Comparison of ENCODE assay signal across 8 mouse cellular contexts in the genomic region with DNA sequence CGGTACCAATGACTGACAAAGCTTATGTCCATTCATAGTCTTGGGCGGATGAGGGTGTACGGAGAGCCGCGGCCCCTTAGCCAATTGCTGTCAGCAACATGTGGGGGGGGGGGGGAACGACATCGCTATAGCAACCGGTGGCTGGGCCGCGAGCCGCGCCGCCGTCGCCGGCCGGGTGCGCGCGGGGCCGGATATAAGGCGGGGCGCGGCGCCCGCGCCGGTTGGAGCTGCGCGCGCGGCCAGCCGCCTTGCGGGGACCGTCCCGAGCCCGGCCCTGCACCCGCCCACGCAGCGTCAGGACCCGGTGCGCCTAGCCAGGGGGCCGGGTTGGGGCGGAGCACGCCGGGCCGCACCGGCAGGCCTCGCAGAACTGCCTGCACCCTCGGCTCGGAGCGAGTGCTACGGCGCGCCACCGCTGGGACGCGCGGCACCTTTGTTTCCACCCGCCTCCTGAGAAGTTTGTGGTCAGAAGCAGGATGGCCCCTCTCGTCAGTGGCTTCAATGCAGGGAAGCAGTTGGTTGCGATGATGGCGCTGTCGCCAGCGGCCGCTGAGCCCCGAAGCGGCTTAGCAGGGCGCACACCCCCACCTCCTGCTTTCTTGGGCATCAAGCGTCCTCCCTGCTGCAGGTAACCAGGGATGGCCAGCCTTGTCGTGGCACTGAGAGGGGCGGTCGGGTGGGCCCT.
DNase-seq lines count a peak whose midpoint lies in the region; ATAC-seq and TF ChIP-seq lines count a peak whose summit lies in the region.

No protein-coding gene starts in this region.

- peaks cover 0 to 3% of the 10 kb centered on the region in 2 experiments; a peak in 1 of 4 replicates for H3K4me1 ChIP-seq in ES-E14 (ENCODE audit: control insufficient read depth in 2 of 2, insufficient read depth in 2 of 2, low read length in 2 of 2, poor library complexity in 1 of 2)
- peaks cover 16% of the 10 kb centered on the region for H3K4me1 ChIP-seq in forebrain, postnatal 0 days (ENCODE audit: insufficient read depth)
- H3K4me1 ChIP-seq in intestine, embryonic 15.5 days (replicated peaks), result peaks cover 8% of the 10 kb centered on the region
- H3K4me1 ChIP-seq in liver, postnatal 0 days (ENCODE audit: insufficient read depth), result no peaks in the 10 kb centered on the region
- peaks cover 61% of the 10 kb centered on the region for H3K4me1 ChIP-seq in neural tube, embryonic 15.5 days

- peak overlapping the region; percentile 72 to 76 for H3K4me3 ChIP-seq in ES-E14 (ENCODE audit: insufficient read depth in 1 of 2, low read depth in 1 of 2, low read length in 2 of 2, poor library complexity in 1 of 2, severe bottlenecking in 1 of 2)
- H3K4me3 ChIP-seq in forebrain, postnatal 0 days (ENCODE audit: low read depth, low read length), result peak overlapping the region; percentile 67
- peak overlapping the region; percentile 51 for H3K4me3 ChIP-seq in intestine, embryonic 15.5 days (replicated peaks)
- peak overlapping the region; percentile 17; the same call in 1 of the 2 replicates for H3K4me3 ChIP-seq in liver, postnatal 0 days (ENCODE audit: low read depth, low read length)
- H3K4me3 ChIP-seq in neural tube, embryonic 15.5 days (replicated peaks), result peak overlapping the region; percentile 63

- in situ Hi-C loops in ES-E14 (cut with MboI; ENCODE audit: low sequenced_read_pairs in 2 of 2, unreplicated experiment in 2 of 2), result loop anchor here in 1 of 2 experiments (10.0 kb wide), 2 partner anchors 119 to 1691 kb away; a partner anchor contains a TSS

- peak; percentile 72 for ATAC-seq in forebrain, postnatal 0 days
- peak; percentile 79 for ATAC-seq in intestine, embryonic 15.5 days
- no peak for ATAC-seq in liver, postnatal 0 days
- ATAC-seq in neural tube, embryonic 15.5 days (ENCODE audit: low FRiP score), result peak; percentile 58

- peak overlapping the region; percentile 61 for H3K9ac ChIP-seq in ES-E14 (ENCODE audit: insufficient read depth, low read depth, low read length, poor library complexity, severe bottlenecking)
- H3K9ac ChIP-seq in forebrain, postnatal 0 days, result peak overlapping the region; percentile 80
- H3K9ac ChIP-seq in intestine, embryonic 15.5 days, result peak overlapping the region; percentile 26; the same call in 1 of the 2 replicates
- no peak overlapping the region for H3K9ac ChIP-seq in liver, postnatal 0 days (replicated peaks)
- peak overlapping the region; percentile 62 for H3K9ac ChIP-seq in neural tube, embryonic 15.5 days (replicated peaks)

- TF ChIP-seq EP300 in liver, postnatal 0 days (IDR thresholded peaks at IDR 0.05; ENCODE audit: low read depth), result no peak

- H3K36me3 ChIP-seq in ES-E14 (ENCODE audit: control insufficient read depth, insufficient read depth, low read length, poor library complexity, severe bottlenecking), result no peaks in the 10 kb centered on the region
- H3K36me3 ChIP-seq in forebrain, postnatal 0 days (ENCODE audit: insufficient read depth), result no peaks in the 10 kb centered on the region
- no peaks in the 10 kb centered on the region for H3K36me3 ChIP-seq in intestine, embryonic 15.5 days
- no peaks in the 10 kb centered on the region for H3K36me3 ChIP-seq in liver, postnatal 0 days (replicated peaks; ENCODE audit: insufficient read depth, low read length)
- H3K36me3 ChIP-seq in neural tube, embryonic 15.5 days, result no peaks in the 10 kb centered on the region

- peak overlapping the region; percentile 85 for H3K4me2 ChIP-seq in forebrain, postnatal 0 days (ENCODE audit: low read depth)
- peak overlapping the region; percentile 90 for H3K4me2 ChIP-seq in intestine, embryonic 15.5 days (replicated peaks)
- H3K4me2 ChIP-seq in liver, postnatal 0 days (ENCODE audit: low read depth, low read length), result peak overlapping the region; percentile 47
- peak overlapping the region; percentile 87 for H3K4me2 ChIP-seq in neural tube, embryonic 15.5 days

- no peak; the same call in 1 of the 2 replicates for TF ChIP-seq CTCF in forebrain, postnatal 0 days (IDR thresholded peaks at IDR 0.05; ENCODE audit: low read depth)
- TF ChIP-seq CTCF in liver, postnatal 0 days (IDR thresholded peaks at IDR 0.05; ENCODE audit: low read depth), result no peak

- no peak for DNase-seq in ES-E14 (ENCODE audit: low read depth, low spot score)
- peak; percentile 88 for DNase-seq in adrenal gland, adult 2 months
- peak; percentile 74 for DNase-seq in forebrain, postnatal 0 days
- DNase-seq in liver, postnatal 0 days, result no peak
- DNase-seq in natural killer cell, adult 2 months (ENCODE audit: low spot score in 2 of 2), result no peak
- no peak for DNase-seq in thymus, postnatal 25 days

- H3K27ac ChIP-seq in ES-E14 (ENCODE audit: insufficient read depth, low read depth, low read length, poor library complexity, severe bottlenecking), result no peak overlapping the region
- H3K27ac ChIP-seq in forebrain, postnatal 0 days (ENCODE audit: low read depth, low read length), result peak overlapping the region; percentile 87
- H3K27ac ChIP-seq in intestine, embryonic 15.5 days, result no peak overlapping the region
- H3K27ac ChIP-seq in liver, postnatal 0 days (ENCODE audit: low read depth), result no peak overlapping the region
- H3K27ac ChIP-seq in neural tube, embryonic 15.5 days (replicated peaks), result peak overlapping the region; percentile 77

- WGBS in forebrain, postnatal 0 days, result 3% methylated on average over 69 of the region's 73 CpGs
- WGBS in intestine, embryonic 15.5 days, result under 1% methylated on average over 73 of the region's 73 CpGs
- under 1% methylated on average over 71 of the region's 73 CpGs for WGBS in liver, postnatal 0 days (ENCODE audit: insufficient replicate concordance)
- WGBS in neural tube, embryonic 15.5 days, result under 1% methylated on average over 54 of the region's 73 CpGs

- H3K27me3 ChIP-seq in forebrain, postnatal 0 days (ENCODE audit: insufficient read depth, low read length), result peaks cover 18% of the 10 kb centered on the region; the same call in 1 of the 2 replicates
- H3K27me3 ChIP-seq in intestine, embryonic 15.5 days (replicated peaks), result peaks cover 81% of the 10 kb centered on the region
- peaks cover 92% of the 10 kb centered on the region for H3K27me3 ChIP-seq in liver, postnatal 0 days (ENCODE audit: insufficient read depth, low read length)
- peaks cover 65% of the 10 kb centered on the region for H3K27me3 ChIP-seq in neural tube, embryonic 15.5 days (replicated peaks)

- H3K9me3 ChIP-seq in ES-E14 (ENCODE audit: control insufficient read depth, insufficient read depth, low read depth, low read length), result no peaks in the 10 kb centered on the region
- H3K9me3 ChIP-seq in forebrain, postnatal 0 days (ENCODE audit: low read length), result no peaks in the 10 kb centered on the region
- no peaks in the 10 kb centered on the region for H3K9me3 ChIP-seq in intestine, embryonic 15.5 days
- no peaks in the 10 kb centered on the region for H3K9me3 ChIP-seq in liver, postnatal 0 days (ENCODE audit: low read length)
- no peaks in the 10 kb centered on the region for H3K9me3 ChIP-seq in neural tube, embryonic 15.5 days (replicated peaks)

TF ChIP-seq in ES-E14, 5 proteins besides CTCF, POLR2A, EP300 and RAD21:
- TF ChIP-seq MAFK (IDR thresholded peaks at IDR 0.05; ENCODE audit: insufficient read depth, low read depth, low read length), result no peak
- no peak for TF ChIP-seq ZC3H11A (IDR thresholded peaks at IDR 0.05; ENCODE audit: borderline replicate concordance, low read depth, low read length)
- TF ChIP-seq ZNF384 (IDR thresholded peaks at IDR 0.05; ENCODE audit: low read depth, low read length), result no peak

Comparison
In these comparisons a context has a peak if more than half of its experiments do, and no peak if none do; other contexts are left out.
1. DNase-seq: peak in adrenal gland, adult 2 months (single experiment) and forebrain, postnatal 0 days (single experiment); none in ES-E14 (single experiment), liver, postnatal 0 days (single experiment), natural killer cell, adult 2 months (0 of 2) and thymus, postnatal 25 days (single experiment).
2. H3K27ac ChIP-seq: peak in forebrain, postnatal 0 days (single experiment) and neural tube, embryonic 15.5 days (single experiment); none in ES-E14 (single experiment), intestine, embryonic 15.5 days (single experiment) and liver, postnatal 0 days (single experiment).
3. H3K4me3 ChIP-seq: peak in every context shown above with its lines; median percentile 74 in ES-E14; 67 in forebrain, postnatal 0 days; 63 in neural tube, embryonic 15.5 days; 51 in intestine, embryonic 15.5 days; 17 in liver, postnatal 0 days.
4. Peak in every context shown above with its lines, with median percentiles within 50 percentile points of each other: H3K4me2 ChIP-seq.